Mouse (Mus musculus): ENCODE measurements around the gene Cyp2d9.

GRCm38 (mm10) chr15:82464701-82465100, 31.5 kb downstream of the Cyp2d9 start:
- TF ChIP-seq POLR2A (IDR thresholded peaks at IDR 0.05; ENCODE audit: borderline replicate concordance, extremely low read depth, insufficient read depth, insufficient read length, poor library complexity, severe bottlenecking) (no peak), CTCF (IDR thresholded peaks at IDR 0.05; ENCODE audit: borderline replicate concordance, extremely low read depth, insufficient read depth, insufficient read length) (no peak)
